Mouse (Mus musculus) bone marrow macrophage, adult 2 months (primary cell): ENCODE measurements around the gene Lhfpl3. TPM values are rescaled to one million over a fixed set of nuclear protein-coding genes. Genes with fewer than 3 reads are reported as not detected.

ENCODE experiments used
- H3K27ac ChIP-seq: 2 replicates; pipeline ENCODE4 v1.5.1; 2012; ENCODE audit warnings: low read depth, low read length; ENCODE audit not compliant: insufficient read depth
- H3K4me1 ChIP-seq: 2 replicates; pipeline ENCODE4 v1.6.1; 2012; ENCODE audit warnings: low read length; ENCODE audit not compliant: control insufficient read depth, insufficient read depth
- H3K4me3 ChIP-seq: 2 replicates; pipeline ENCODE4 v1.5.1; 2012; ENCODE audit warnings: mild to moderate bottlenecking, low read length, moderate library complexity; ENCODE audit not compliant: insufficient read depth
- CTCF ChIP-seq: IDR thresholded peaks from 2 replicates; pipeline ENCODE4 v1.5.1; 2012; ENCODE audit warnings: low read depth, mild to moderate bottlenecking, low read length, moderate library complexity
- POLR2A ChIP-seq: IDR thresholded peaks from 2 replicates; pipeline ENCODE4 v1.6.1; 2012; ENCODE audit warnings: mild to moderate bottlenecking, low read depth, low read length, borderline replicate concordance
- polyA plus RNA-seq: library from polyadenylated mRNA; stranded (reverse); fragments of >200 nt; gene quantifications from 2 replicates; pipeline ENCODE4 v1.2.4, GENCODE M21; 2012; ENCODE audit not compliant: missing spikeins, insufficient read depth, insufficient read length

The Lhfpl3 gene
- polyA plus RNA-seq, 1 experiment: not detected

GRCm38 (mm10) chr5:23010460-23010859 is 264.6 kb downstream of the Lhfpl3 start:
- no peak for TF ChIP-seq POLR2A
- TF ChIP-seq CTCF: no peak
- no peak overlapping the region for H3K4me3 ChIP-seq
- no peak overlapping the region for H3K27ac ChIP-seq
- no peaks in the 10 kb centered on the region for H3K4me1 ChIP-seq

DNA sequence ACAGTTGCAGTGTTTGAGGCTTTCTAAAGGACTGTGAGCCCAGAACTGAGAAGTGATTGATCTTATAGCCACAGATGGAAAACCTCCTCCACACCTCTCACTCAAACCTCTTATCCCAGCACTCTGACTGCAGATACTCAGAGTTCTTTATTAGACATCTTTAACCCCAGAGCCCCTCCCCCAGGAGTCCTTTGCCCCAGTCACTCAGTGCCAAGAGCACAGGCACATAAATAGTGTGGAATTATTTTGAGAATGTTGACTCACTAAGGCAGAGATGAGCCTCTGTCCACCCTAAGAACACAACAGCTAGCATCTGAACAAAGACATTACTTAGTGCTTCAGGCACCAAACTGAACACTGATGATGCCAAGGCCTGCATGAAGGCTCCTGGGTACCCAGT is 268.1 kb downstream of the Lhfpl3 start:
- TF ChIP-seq CTCF: no peak
- TF ChIP-seq POLR2A: no peak
- Histone ChIP-seq H3K4me1 (no peaks in the 10 kb centered on the region), H3K4me3 (no peak overlapping the region), H3K27ac (no peak overlapping the region)

DNA sequence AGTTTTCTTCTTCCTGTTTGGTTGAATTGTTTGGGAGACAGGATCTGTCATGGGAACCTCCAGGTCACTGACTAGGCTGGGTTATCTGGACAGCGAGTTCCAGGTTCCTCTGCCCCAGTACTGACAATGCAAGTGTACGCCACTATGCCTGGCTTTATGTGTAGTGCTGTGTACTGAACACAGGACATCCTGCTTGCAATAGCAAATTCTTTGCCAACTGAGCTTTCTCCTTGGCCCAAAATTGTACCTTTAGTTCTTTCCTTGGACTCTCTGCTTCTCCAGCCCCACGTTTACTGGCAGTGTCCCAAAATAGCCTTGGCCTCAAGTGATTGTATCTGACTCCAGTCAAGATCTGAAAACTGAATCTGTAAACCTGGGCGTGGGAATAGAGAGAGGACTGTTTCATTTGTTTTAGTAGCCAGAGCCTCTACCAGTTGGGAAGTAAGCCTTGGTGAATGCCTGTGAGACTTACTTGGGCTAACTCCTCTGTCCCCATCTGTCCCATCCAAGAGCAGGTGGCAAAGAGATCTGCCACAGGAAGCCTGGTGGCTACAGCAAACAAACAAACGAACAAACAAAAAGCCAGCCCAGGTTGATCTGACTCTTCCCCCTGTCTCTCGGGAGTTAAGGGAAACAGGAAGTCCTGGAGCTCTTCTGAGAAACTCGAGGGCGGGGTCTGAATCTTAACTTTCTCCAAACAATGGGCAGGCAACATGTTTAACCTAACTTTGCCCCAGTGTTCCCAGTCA is 269.9 kb downstream of the Lhfpl3 start:
- no peak overlapping the region for H3K27ac ChIP-seq

DNA sequence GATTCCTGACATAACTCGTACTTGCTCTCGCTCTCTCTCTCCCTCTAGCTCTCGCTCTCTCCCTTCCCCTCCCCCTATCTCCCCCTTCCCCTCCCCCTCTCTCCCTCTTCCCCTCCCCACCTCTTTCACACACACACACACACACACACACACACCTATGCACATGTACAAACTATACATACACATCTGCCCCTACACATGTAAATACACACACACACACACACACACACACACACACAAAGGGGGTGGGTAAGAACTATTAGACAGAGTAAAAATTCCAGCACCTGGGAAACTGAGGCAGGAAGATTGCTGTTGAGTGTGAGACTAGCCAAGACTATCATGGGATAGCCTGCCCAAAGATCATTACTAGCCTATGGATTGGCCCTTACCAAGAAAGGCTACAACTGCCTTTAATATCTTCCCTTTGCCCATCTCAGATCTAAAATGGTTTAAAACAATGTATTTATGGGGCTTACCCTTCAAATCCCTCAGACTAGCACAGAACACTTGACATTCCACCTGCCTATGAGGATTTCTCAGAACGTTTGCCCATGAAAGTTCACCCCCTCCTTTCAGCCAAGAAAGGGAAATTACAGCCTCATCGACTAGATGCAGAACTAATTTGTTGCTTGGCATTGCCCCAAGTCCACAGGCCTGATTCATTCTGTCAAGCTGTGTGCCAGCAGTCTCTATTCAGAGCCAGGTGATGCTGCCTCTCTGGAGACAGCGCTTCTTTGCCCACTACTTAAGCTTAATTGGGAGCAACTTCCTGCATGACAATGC is 289.3 kb downstream of the Lhfpl3 start:
- Histone ChIP-seq H3K27ac (no peak overlapping the region), H3K4me3 (no peak overlapping the region), H3K4me1 (no peaks in the 10 kb centered on the region)
- TF ChIP-seq CTCF: no peak
- TF ChIP-seq POLR2A: no peak

More for the DNA sequence above, 269.9 kb downstream of the Lhfpl3 start:
- Histone ChIP-seq H3K4me3 (no peak overlapping the region), H3K4me1 (no peaks in the 10 kb centered on the region)
- TF ChIP-seq CTCF (no peak), POLR2A (no peak)

- no peak overlapping the region for H3K27ac ChIP-seq
- H3K4me3 ChIP-seq: no peak overlapping the region
- H3K4me1 ChIP-seq: no peaks in the 10 kb centered on the region
- TF ChIP-seq POLR2A (no peak), CTCF (no peak)
Observed at GRCm38 (mm10) chr5:23035727-23036029, 289.8 kb downstream of the Lhfpl3 start.

DNA sequence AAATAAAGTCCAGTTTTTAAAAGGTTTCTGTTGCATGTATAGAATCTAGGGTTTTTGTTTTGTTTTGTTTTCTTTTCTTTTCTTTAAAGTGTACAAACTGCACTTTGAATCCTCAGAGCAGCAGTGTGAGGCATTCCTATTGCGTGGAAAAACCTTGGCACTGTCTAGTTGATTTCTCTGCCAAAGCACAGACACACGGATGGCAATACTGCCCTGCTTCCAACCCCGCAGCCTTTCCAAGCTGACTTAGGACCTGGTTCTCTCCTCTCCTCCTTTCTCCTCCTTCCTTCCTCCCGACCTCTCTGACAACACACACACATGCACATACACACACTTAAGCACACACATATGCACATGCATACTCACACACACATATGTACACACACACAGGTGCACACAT is 294.6 kb downstream of the Lhfpl3 start:
- no peak overlapping the region for H3K4me3 ChIP-seq
- no peaks in the 10 kb centered on the region for H3K4me1 ChIP-seq
- H3K27ac ChIP-seq: no peak overlapping the region
- TF ChIP-seq POLR2A (no peak), CTCF (no peak)

DNA sequence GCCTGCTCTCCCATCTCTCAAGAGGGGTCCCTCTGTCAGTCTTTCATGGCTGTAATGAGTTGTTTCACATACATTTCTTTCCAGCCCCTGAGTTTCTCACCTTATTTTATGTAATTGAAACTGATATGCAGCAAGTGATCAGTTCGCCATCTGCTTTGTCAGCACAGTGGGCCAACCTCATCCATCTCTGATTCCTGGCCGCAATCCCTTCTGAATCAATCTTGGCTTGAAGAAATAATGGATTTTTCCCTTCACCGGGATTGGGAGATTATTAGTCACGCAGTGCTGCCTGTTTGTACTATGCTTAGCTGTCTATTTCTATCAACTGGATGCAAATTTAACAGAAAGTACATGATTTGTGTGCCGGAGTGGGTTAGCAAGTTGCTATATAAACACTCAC is 297.0 kb downstream of the Lhfpl3 start:
- TF ChIP-seq CTCF: no peak
- no peak for TF ChIP-seq POLR2A
- no peak overlapping the region for H3K4me3 ChIP-seq
- no peak overlapping the region for H3K27ac ChIP-seq
- H3K4me1 ChIP-seq: no peaks in the 10 kb centered on the region

DNA sequence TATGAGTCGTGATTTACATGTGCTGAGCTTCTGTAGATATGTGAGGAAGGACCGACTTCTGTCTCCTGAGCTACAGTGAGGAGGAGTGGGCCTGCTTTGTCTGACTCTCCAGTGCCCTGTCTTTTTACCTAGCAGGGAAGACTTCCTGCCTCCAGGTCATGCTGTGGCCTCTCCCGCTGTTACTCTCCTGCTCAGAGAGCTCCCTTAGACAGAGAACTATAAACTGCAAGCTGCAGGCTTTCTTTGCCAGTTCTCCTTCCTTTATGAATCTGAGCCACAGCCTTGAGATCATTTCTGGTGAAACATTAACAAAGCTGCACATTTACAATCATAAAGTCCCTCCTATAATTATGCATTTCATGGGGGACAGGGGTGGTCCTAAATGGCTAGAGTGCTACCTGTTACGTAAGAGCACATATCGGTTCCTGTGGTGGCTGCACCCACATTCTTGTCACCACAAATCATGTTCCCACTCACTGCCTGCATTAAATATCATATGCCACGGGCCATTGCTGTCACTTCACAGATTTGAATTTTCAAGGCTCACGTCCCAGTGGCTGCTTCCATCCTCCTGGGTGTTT is 303.3 kb downstream of the Lhfpl3 start:
- Histone ChIP-seq H3K4me3 (no peak overlapping the region), H3K4me1 (no peaks in the 10 kb centered on the region), H3K27ac (no peak overlapping the region)
- TF ChIP-seq POLR2A (no peak), CTCF (no peak)

- H3K4me1 ChIP-seq: no peaks in the 10 kb centered on the region
- H3K27ac ChIP-seq: no peak overlapping the region
- H3K4me3 ChIP-seq: no peak overlapping the region
- TF ChIP-seq CTCF (no peak), POLR2A (no peak)
Observed at GRCm38 (mm10) chr5:23051458-23051857, 305.6 kb downstream of the Lhfpl3 start.

DNA sequence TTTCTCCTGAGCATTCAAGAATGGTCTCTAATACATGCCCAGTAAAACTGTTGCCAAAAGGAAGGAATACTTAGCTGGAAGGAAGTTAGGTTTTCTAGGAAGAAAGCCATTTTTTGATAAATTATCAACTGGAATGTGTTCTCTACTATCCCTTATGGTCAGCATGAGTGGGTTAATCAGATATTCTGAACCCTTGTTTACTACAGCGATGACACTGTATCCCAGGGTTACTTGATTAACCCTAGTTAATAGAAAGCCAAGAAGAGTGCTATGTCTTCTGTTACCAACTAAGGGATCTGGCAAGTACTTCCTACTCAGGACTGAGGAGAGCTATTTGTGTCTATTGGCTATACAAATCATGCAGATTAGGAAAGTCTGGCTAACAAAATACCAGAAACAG is 349.0 kb downstream of the Lhfpl3 start:
- no peak for TF ChIP-seq CTCF
- no peak overlapping the region for H3K27ac ChIP-seq
- H3K4me1 ChIP-seq: no peaks in the 10 kb centered on the region

More for the DNA sequence above, 349.0 kb downstream of the Lhfpl3 start:
- H3K4me3 ChIP-seq: no peak overlapping the region
